8 mouse cellular contexts compared by ENCODE assay signal in the genomic region with DNA sequence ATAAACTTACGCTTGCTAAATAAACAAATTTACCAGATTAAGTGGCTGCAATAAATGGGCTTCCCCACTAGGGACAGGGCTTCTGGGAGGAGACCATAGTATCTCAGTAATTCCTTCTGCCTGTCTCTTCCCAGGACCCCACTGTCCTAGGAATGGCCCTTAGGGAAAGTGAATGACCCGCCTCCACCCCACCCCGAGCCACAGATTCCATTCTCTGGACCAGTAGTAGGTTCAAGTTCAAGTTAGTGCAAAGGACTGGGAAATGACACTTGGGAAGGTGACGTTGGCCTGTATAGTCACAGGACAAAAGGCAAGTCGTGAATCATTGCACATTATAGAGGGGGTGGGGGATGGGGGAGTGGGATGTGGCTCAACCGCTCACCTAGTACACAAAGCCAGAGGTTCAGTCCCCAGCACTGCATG. TPM values are rescaled to one million over a fixed set of nuclear protein-coding genes. Genes with fewer than 3 reads are reported as not detected.
A peak's percentile ranks its signal among the peaks of the same experiment; 100 is the strongest.
DNase-seq lines count a peak whose midpoint lies in the region; ATAC-seq and TF ChIP-seq lines count a peak whose summit lies in the region.

No protein-coding gene starts in this region.

- H3K27me3 ChIP-seq in forebrain, postnatal 0 days (ENCODE audit: insufficient read depth, low read length) = no peaks in the 10 kb centered on the region
- H3K27me3 ChIP-seq in forebrain, embryonic 14.5 days (replicated peaks; ENCODE audit: control insufficient read depth, insufficient read depth, low read length) = no peaks in the 10 kb centered on the region
- no peaks in the 10 kb centered on the region for H3K27me3 ChIP-seq in lung, embryonic 15.5 days
- H3K27me3 ChIP-seq in hindbrain, postnatal 0 days (ENCODE audit: insufficient read depth, low read length) = no peaks in the 10 kb centered on the region
- no peaks in the 10 kb centered on the region for H3K27me3 ChIP-seq in forebrain, embryonic 16.5 days (replicated peaks; ENCODE audit: control insufficient read depth, insufficient read depth, low read length)

- H3K36me3 ChIP-seq in forebrain, postnatal 0 days (ENCODE audit: insufficient read depth) = no peaks in the 10 kb centered on the region
- no peaks in the 10 kb centered on the region for H3K36me3 ChIP-seq in forebrain, embryonic 14.5 days (ENCODE audit: control insufficient read depth, insufficient read depth, low read length)
- H3K36me3 ChIP-seq in lung, embryonic 15.5 days = no peaks in the 10 kb centered on the region
- H3K36me3 ChIP-seq in hindbrain, postnatal 0 days (ENCODE audit: insufficient read depth, low read length) = no peaks in the 10 kb centered on the region
- H3K36me3 ChIP-seq in forebrain, embryonic 16.5 days (ENCODE audit: control insufficient read depth, insufficient read depth) = no peaks in the 10 kb centered on the region

- H3K4me1 ChIP-seq in forebrain, postnatal 0 days (ENCODE audit: insufficient read depth) = no peaks in the 10 kb centered on the region
- peaks cover 6% of the 10 kb centered on the region; the same call in 1 of the 2 replicates for H3K4me1 ChIP-seq in forebrain, embryonic 14.5 days (ENCODE audit: control insufficient read depth, insufficient read depth, low read length)
- H3K4me1 ChIP-seq in lung, embryonic 15.5 days = peaks cover 20% of the 10 kb centered on the region
- H3K4me1 ChIP-seq in hindbrain, postnatal 0 days (ENCODE audit: insufficient read depth, low read length) = 0 out of 2 replicates have a peak, but pooled peaks cover 4% of the 10 kb centered on the region
- peaks cover 4% of the 10 kb centered on the region; the same call in 1 of the 2 replicates for H3K4me1 ChIP-seq in forebrain, embryonic 16.5 days (replicated peaks; ENCODE audit: control insufficient read depth, insufficient read depth, low read length)

- H3K4me3 ChIP-seq in forebrain, postnatal 0 days (ENCODE audit: low read depth, low read length) = no peak overlapping the region
- H3K4me3 ChIP-seq in forebrain, embryonic 14.5 days (ENCODE audit: low read depth, low read length) = no peak overlapping the region
- H3K4me3 ChIP-seq in lung, embryonic 15.5 days = no peak overlapping the region
- no peak overlapping the region for H3K4me3 ChIP-seq in hindbrain, postnatal 0 days (ENCODE audit: low read length)
- H3K4me3 ChIP-seq in forebrain, embryonic 16.5 days (replicated peaks; ENCODE audit: low read length) = no peak overlapping the region

- no peak for DNase-seq in forebrain, postnatal 0 days
- DNase-seq in forebrain, embryonic 14.5 days (ENCODE audit: low spot score) = no peak
- no peak for DNase-seq in lung, postnatal 10 days
- DNase-seq in hindbrain, postnatal 0 days (ENCODE audit: low spot score) = no peak
- peak; percentile 32 for DNase-seq in mesoderm, embryonic 11.5 days (ENCODE audit: low read depth, low spot score)
- no peak for DNase-seq in adrenal gland, adult (ENCODE audit: inconsistent age in 2 of 2, low spot score in 1 of 2)

- no peak for ATAC-seq in forebrain, postnatal 0 days
- ATAC-seq in forebrain, embryonic 14.5 days = no peak
- ATAC-seq in lung, embryonic 15.5 days (ENCODE audit: borderline replicate concordance, extremely low read depth, low FRiP score, low TSS enrichment) = no peak
- ATAC-seq in hindbrain, postnatal 0 days = 0 out of 2 replicates have a peak, but pooled peaks have one; percentile 24
- ATAC-seq in forebrain, embryonic 16.5 days = no peak

- no peak overlapping the region for H3K4me2 ChIP-seq in forebrain, postnatal 0 days (ENCODE audit: low read depth)
- H3K4me2 ChIP-seq in forebrain, embryonic 14.5 days (ENCODE audit: low read length) = no peak overlapping the region
- H3K4me2 ChIP-seq in lung, embryonic 15.5 days = peak overlapping the region; percentile 43
- no peak overlapping the region for H3K4me2 ChIP-seq in hindbrain, postnatal 0 days (ENCODE audit: low read depth, low read length)
- no peak overlapping the region for H3K4me2 ChIP-seq in forebrain, embryonic 16.5 days (ENCODE audit: low read length)

- 65% methylated on average over 6 of the region's 6 CpGs for WGBS in forebrain, postnatal 0 days
- 59% methylated on average over 6 of the region's 6 CpGs for WGBS in forebrain, embryonic 14.5 days
- 24% methylated on average over 6 of the region's 6 CpGs for WGBS in lung, embryonic 15.5 days
- WGBS in hindbrain, postnatal 0 days = 47% methylated on average over 6 of the region's 6 CpGs
- 59% methylated on average over 6 of the region's 6 CpGs for WGBS in forebrain, embryonic 16.5 days

- no peak overlapping the region for H3K9ac ChIP-seq in forebrain, postnatal 0 days
- no peak overlapping the region for H3K9ac ChIP-seq in forebrain, embryonic 14.5 days (ENCODE audit: low read length)
- H3K9ac ChIP-seq in lung, embryonic 15.5 days = no peak overlapping the region
- H3K9ac ChIP-seq in hindbrain, postnatal 0 days (replicated peaks; ENCODE audit: low read length) = no peak overlapping the region
- no peak overlapping the region for H3K9ac ChIP-seq in forebrain, embryonic 16.5 days (replicated peaks; ENCODE audit: low read depth, low read length)

- no peak overlapping the region for H3K27ac ChIP-seq in forebrain, postnatal 0 days (ENCODE audit: low read depth, low read length)
- no peak overlapping the region for H3K27ac ChIP-seq in forebrain, embryonic 14.5 days (ENCODE audit: low read depth, low read length)
- peak overlapping the region; percentile 71 for H3K27ac ChIP-seq in lung, embryonic 15.5 days
- no peak overlapping the region for H3K27ac ChIP-seq in hindbrain, postnatal 0 days
- no peak overlapping the region for H3K27ac ChIP-seq in forebrain, embryonic 16.5 days (ENCODE audit: low read length)

- TF ChIP-seq CTCF in forebrain, postnatal 0 days (IDR thresholded peaks at IDR 0.05; ENCODE audit: low read depth) = peak; percentile 51; the same call in 1 of the 2 replicates
- TF ChIP-seq CTCF in hindbrain, postnatal 0 days (IDR thresholded peaks at IDR 0.05; ENCODE audit: low read depth) = peak; percentile 54

- H3K9me3 ChIP-seq in forebrain, postnatal 0 days (ENCODE audit: low read length) = no peaks in the 10 kb centered on the region
- H3K9me3 ChIP-seq in forebrain, embryonic 14.5 days (replicated peaks; ENCODE audit: control insufficient read depth, low read length) = no peaks in the 10 kb centered on the region
- H3K9me3 ChIP-seq in lung, embryonic 15.5 days = no peaks in the 10 kb centered on the region
- H3K9me3 ChIP-seq in hindbrain, postnatal 0 days (ENCODE audit: low read length) = no peaks in the 10 kb centered on the region
- H3K9me3 ChIP-seq in forebrain, embryonic 16.5 days (ENCODE audit: control insufficient read depth, low read length) = no peaks in the 10 kb centered on the region

RNA-seq across cellular contexts. Expression of a gene that starts 15.4 kb away (rescaled TPM):
- total RNA-seq in forebrain, postnatal 0 days (2014; rRNA removed) = 55.2 and 62.3 TPM in 2 replicates
- polyA plus RNA-seq in forebrain, postnatal 0 days (2015; fragmentation: Nextera tagmentation; extraction: Ambion mirVana) = 20.3 and 20.8 TPM in 2 replicates
- polyA plus RNA-seq in forebrain, embryonic 14.5 days (2014; fragmentation: Nextera tagmentation; extraction: Ambion mirVana) = 23.1 and 32.8 TPM in 2 replicates
- polyA plus RNA-seq in lung, embryonic 15.5 days (2015; fragmentation: Nextera tagmentation; extraction: Ambion mirVana) = 58.0 and 58.8 TPM in 2 replicates
- total RNA-seq in hindbrain, postnatal 0 days (2014; rRNA removed) = 58.3 and 60.3 TPM in 2 replicates
- 15.8 and 16.2 TPM in 2 replicates for polyA plus RNA-seq in hindbrain, postnatal 0 days (2015; fragmentation: Nextera tagmentation; extraction: Ambion mirVana)
- polyA plus RNA-seq in forebrain, embryonic 16.5 days (2015; fragmentation: Nextera tagmentation; extraction: Ambion mirVana) = 19.1 and 20.1 TPM in 2 replicates

RNA-seq across cellular contexts. Expression of a gene that starts 19.1 kb away (rescaled TPM):
- total RNA-seq in forebrain, postnatal 0 days (2014; rRNA removed) = 52.5 and 59.0 TPM in 2 replicates
- 13.8 and 16.5 TPM in 2 replicates for polyA plus RNA-seq in forebrain, postnatal 0 days (2015; fragmentation: Nextera tagmentation; extraction: Ambion mirVana)
- polyA plus RNA-seq in forebrain, embryonic 14.5 days (2014; fragmentation: Nextera tagmentation; extraction: Ambion mirVana) = 15.0 and 17.7 TPM in 2 replicates
- polyA plus RNA-seq in lung, embryonic 15.5 days (2015; fragmentation: Nextera tagmentation; extraction: Ambion mirVana) = 14.8 and 16.6 TPM in 2 replicates
- 79.2 and 79.4 TPM in 2 replicates for total RNA-seq in hindbrain, postnatal 0 days (2014; rRNA removed)
- polyA plus RNA-seq in hindbrain, postnatal 0 days (2015; fragmentation: Nextera tagmentation; extraction: Ambion mirVana) = 22.5 and 22.6 TPM in 2 replicates
- 20.5 and 23.0 TPM in 2 replicates for polyA plus RNA-seq in forebrain, embryonic 16.5 days (2015; fragmentation: Nextera tagmentation; extraction: Ambion mirVana)

RNA-seq across cellular contexts. Expression of a gene that starts 57.6 kb away (rescaled TPM):
- 0.08 TPM in 1 of 2 replicates, not detected in the other for total RNA-seq in forebrain, postnatal 0 days (2014; rRNA removed)
- 0.11 and 0.18 TPM in 2 replicates for polyA plus RNA-seq in forebrain, postnatal 0 days (2015; fragmentation: Nextera tagmentation; extraction: Ambion mirVana)
- not detected in 2 replicates for polyA plus RNA-seq in forebrain, embryonic 14.5 days (2014; fragmentation: Nextera tagmentation; extraction: Ambion mirVana)
- polyA plus RNA-seq in lung, embryonic 15.5 days (2015; fragmentation: Nextera tagmentation; extraction: Ambion mirVana) = 0.06 TPM in 1 of 2 replicates, not detected in the other
- 0.18 and 0.58 TPM in 2 replicates for total RNA-seq in hindbrain, postnatal 0 days (2014; rRNA removed)
- polyA plus RNA-seq in hindbrain, postnatal 0 days (2015; fragmentation: Nextera tagmentation; extraction: Ambion mirVana) = 0.11 and 0.16 TPM in 2 replicates
- 0.10 TPM in 1 of 2 replicates, not detected in the other for polyA plus RNA-seq in forebrain, embryonic 16.5 days (2015; fragmentation: Nextera tagmentation; extraction: Ambion mirVana)
